Comparison of ENCODE assay signal across 8 mouse cellular contexts in the genomic region with DNA sequence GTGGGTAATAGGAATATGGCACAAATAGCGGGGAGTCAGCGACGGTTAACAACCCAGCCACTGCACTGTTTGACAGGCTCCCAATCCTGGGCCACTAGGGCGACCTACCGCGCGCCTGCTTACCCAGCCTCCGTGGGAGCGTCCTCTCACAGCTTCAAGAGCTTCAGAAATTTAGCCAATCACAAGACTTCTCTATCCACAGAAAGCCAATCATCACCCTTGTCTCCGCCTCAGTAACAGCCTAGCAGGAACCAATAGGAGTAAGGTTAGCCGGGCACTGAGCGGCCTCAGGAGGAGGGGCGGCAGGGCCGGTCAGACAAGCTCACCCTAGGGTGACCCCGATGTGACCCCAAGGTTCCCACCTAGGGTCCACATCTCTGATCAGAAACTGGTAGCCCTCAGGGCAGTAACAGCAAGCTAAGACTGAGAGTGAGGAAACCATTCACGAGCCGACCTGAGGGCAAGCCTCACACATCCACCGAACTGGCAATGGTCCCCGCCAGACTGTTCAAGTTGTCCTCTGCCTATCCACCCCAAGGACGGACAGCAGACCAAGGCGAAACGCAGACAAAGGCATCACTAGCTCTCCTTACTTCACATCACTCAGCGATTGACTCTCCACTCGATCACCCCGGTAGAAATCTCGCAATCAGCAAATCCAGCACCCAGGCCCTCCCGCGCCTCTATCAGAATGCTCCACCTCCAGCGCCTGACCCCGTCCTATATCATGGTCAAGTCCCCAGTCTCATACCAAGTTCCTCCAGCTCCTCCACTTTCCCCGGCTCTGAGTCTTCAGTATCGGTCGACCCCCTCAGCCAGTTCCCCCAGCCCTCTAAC. TPM values are rescaled to one million over a fixed set of nuclear protein-coding genes. Genes with fewer than 3 reads are reported as not detected.
DNase-seq lines count a peak whose midpoint lies in the region; ATAC-seq and TF ChIP-seq lines count a peak whose summit lies in the region.

No protein-coding gene starts in this region.

- H3K4me1 ChIP-seq in embryonic facial prominence, embryonic 14.5 days (ENCODE audit: control insufficient read depth, insufficient read depth, low read length), result peaks cover 31% of the 10 kb centered on the region
- peaks cover 15% of the 10 kb centered on the region for H3K4me1 ChIP-seq in heart, adult 2 months (ENCODE audit: control insufficient read depth, insufficient read depth, low read length)
- peaks cover 29% of the 10 kb centered on the region for H3K4me1 ChIP-seq in kidney, adult 2 months (ENCODE audit: control insufficient read depth, insufficient read depth, low read length)
- H3K4me1 ChIP-seq in limb, embryonic 12.5 days (replicated peaks), result peaks cover 38% of the 10 kb centered on the region
- peaks cover 52% of the 10 kb centered on the region for H3K4me1 ChIP-seq in midbrain, embryonic 13.5 days (replicated peaks)

- TF ChIP-seq CTCF in heart, adult 2 months (IDR thresholded peaks at IDR 0.05), result peak; percentile 45
- 0 out of 2 replicates have a peak, but pooled peaks have one; percentile 24 for TF ChIP-seq CTCF in kidney, adult 2 months (conservative IDR thresholded peaks at IDR 0.05; ENCODE audit: insufficient read depth, insufficient read length, low read depth, low read length)

- peak; percentile 82 for ATAC-seq in embryonic facial prominence, embryonic 14.5 days (ENCODE audit: low read depth)
- ATAC-seq in limb, embryonic 12.5 days (ENCODE audit: insufficient number of reproducible peaks, insufficient read depth, low FRiP score, low TSS enrichment, low read depth), result peak; percentile 33
- ATAC-seq in midbrain, embryonic 13.5 days, result peak; percentile 68

- H3K4me2 ChIP-seq in embryonic facial prominence, embryonic 14.5 days (ENCODE audit: low read depth, low read length), result peak overlapping the region; percentile 92
- peak overlapping the region; percentile 99 for H3K4me2 ChIP-seq in limb, embryonic 12.5 days
- H3K4me2 ChIP-seq in midbrain, embryonic 13.5 days (replicated peaks), result peak overlapping the region; percentile 96

- H3K4me3 ChIP-seq in embryonic facial prominence, embryonic 14.5 days (ENCODE audit: low read depth, low read length), result peak overlapping the region; percentile 77
- peak overlapping the region; percentile 80 for H3K4me3 ChIP-seq in heart, adult 2 months
- peak overlapping the region; percentile 64 for H3K4me3 ChIP-seq in kidney, adult 2 months (ENCODE audit: insufficient read depth, low read depth, low read length)
- peak overlapping the region; percentile 79 for H3K4me3 ChIP-seq in limb, embryonic 12.5 days (replicated peaks)
- H3K4me3 ChIP-seq in midbrain, embryonic 13.5 days (replicated peaks), result peak overlapping the region; percentile 83

- H3K36me3 ChIP-seq in embryonic facial prominence, embryonic 14.5 days (ENCODE audit: control insufficient read depth, insufficient read depth, low read length), result peaks cover 62% of the 10 kb centered on the region
- H3K36me3 ChIP-seq in heart, adult 2 months (ENCODE audit: control insufficient read depth, insufficient read depth, low read length), result peaks cover 7% of the 10 kb centered on the region; the same call in 1 of the 2 replicates
- H3K36me3 ChIP-seq in kidney, adult 2 months (ENCODE audit: control insufficient read depth, insufficient read depth, low read length), result peaks cover 2% of the 10 kb centered on the region; the same call in 1 of the 2 replicates
- H3K36me3 ChIP-seq in limb, embryonic 12.5 days, result peaks cover 66% of the 10 kb centered on the region
- H3K36me3 ChIP-seq in midbrain, embryonic 13.5 days, result peaks cover 59% of the 10 kb centered on the region

- H3K27ac ChIP-seq in embryonic facial prominence, embryonic 14.5 days (replicated peaks; ENCODE audit: low read depth, low read length), result peak overlapping the region; percentile 97
- peak overlapping the region; percentile 90 for H3K27ac ChIP-seq in heart, adult 2 months
- H3K27ac ChIP-seq in kidney, adult 2 months (ENCODE audit: insufficient read depth, low read depth, low read length), result peak overlapping the region; percentile 88
- H3K27ac ChIP-seq in limb, embryonic 12.5 days, result peak overlapping the region; percentile 97
- peak overlapping the region; percentile 100 for H3K27ac ChIP-seq in midbrain, embryonic 13.5 days

- peak overlapping the region; percentile 90 for H3K9ac ChIP-seq in embryonic facial prominence, embryonic 14.5 days (ENCODE audit: low read depth, low read length)
- peak overlapping the region; percentile 84 for H3K9ac ChIP-seq in heart, adult 2 months (ENCODE audit: low read depth, low read length)
- H3K9ac ChIP-seq in limb, embryonic 12.5 days (replicated peaks), result peak overlapping the region; percentile 82
- H3K9ac ChIP-seq in midbrain, embryonic 13.5 days (replicated peaks), result peak overlapping the region; percentile 99

- no peaks in the 10 kb centered on the region for H3K79me2 ChIP-seq in heart, adult 2 months (replicated peaks; ENCODE audit: control insufficient read depth, insufficient read depth, low read length)

- intact Hi-C loops in heart, adult 2 months (cut with DNase I), result loop anchor here (10.0 kb wide), 1 partner anchor 304 kb away; no protein-coding TSS in a partner anchor

- under 1% methylated on average over 32 of the region's 33 CpGs for WGBS in embryonic facial prominence, embryonic 14.5 days
- WGBS in heart, adult 2 months, result under 1% methylated on average over 33 of the region's 33 CpGs
- under 1% methylated on average over 33 of the region's 33 CpGs for WGBS in kidney, adult 2 months
- under 1% methylated on average over 33 of the region's 33 CpGs for WGBS in limb, embryonic 12.5 days
- under 1% methylated on average over 33 of the region's 33 CpGs for WGBS in midbrain, embryonic 13.5 days

- 0 out of 2 replicates have a peak, but pooled peaks have one; percentile 10 for TF ChIP-seq EP300 in heart, adult 2 months (IDR thresholded peaks at IDR 0.05; ENCODE audit: insufficient read depth, low read depth, low read length)

- H3K27me3 ChIP-seq in embryonic facial prominence, embryonic 14.5 days (replicated peaks; ENCODE audit: control insufficient read depth, insufficient read depth, low read length), result no peaks in the 10 kb centered on the region
- no peaks in the 10 kb centered on the region for H3K27me3 ChIP-seq in heart, adult 2 months (ENCODE audit: control insufficient read depth, insufficient read depth, low read length)
- no peaks in the 10 kb centered on the region for H3K27me3 ChIP-seq in kidney, adult 2 months (replicated peaks; ENCODE audit: control insufficient read depth, insufficient read depth, low read length)
- no peaks in the 10 kb centered on the region for H3K27me3 ChIP-seq in limb, embryonic 12.5 days
- no peaks in the 10 kb centered on the region for H3K27me3 ChIP-seq in midbrain, embryonic 13.5 days

- no peaks in the 10 kb centered on the region for H3K9me3 ChIP-seq in embryonic facial prominence, embryonic 14.5 days (ENCODE audit: control insufficient read depth, low read length)
- H3K9me3 ChIP-seq in limb, embryonic 12.5 days, result no peaks in the 10 kb centered on the region
- H3K9me3 ChIP-seq in midbrain, embryonic 13.5 days, result no peaks in the 10 kb centered on the region

- TF ChIP-seq POLR2A in heart, adult 2 months (IDR thresholded peaks at IDR 0.05; ENCODE audit: insufficient read depth, low read depth, low read length), result peak; percentile 76
- TF ChIP-seq POLR2A in kidney, adult 2 months (IDR thresholded peaks at IDR 0.05; ENCODE audit: low read depth, low read length), result peak; percentile 30

- peak; percentile 88 for DNase-seq in 3134 (ENCODE audit: extremely low read depth, insufficient read length, low spot score)
- DNase-seq in adrenal gland, postnatal 10 days, result peak; percentile 86
- DNase-seq in embryonic facial prominence, embryonic 14.5 days (ENCODE audit: low spot score), result peak; percentile 97
- DNase-seq in heart, adult 2 months, result peak; percentile 84 to 91
- peak; percentile 97 for DNase-seq in kidney, adult 2 months
- peak; percentile 65 to 71 for DNase-seq in spleen, adult 18-20 months

RNA-seq across cellular contexts. Expression of gene Kdm6b, which starts 4.7 kb away (rescaled TPM):
- total RNA-seq in adrenal gland, postnatal 10 days (2021), result 10 to 100 TPM; 49.0 to 53.4 TPM
- polyA plus RNA-seq in embryonic facial prominence, embryonic 14.5 days (2014; fragmentation: Nextera tagmentation; extraction: Ambion mirVana), result 24.2 and 24.3 TPM in 2 replicates
- 10 to 100 TPM; 19.7 to 27.8 TPM for total RNA-seq in heart, adult 2 months (2021)
- polyA plus RNA-seq in heart, adult 2 months (2012; rRNA removed), result 6.5 and 8.6 TPM in 2 replicates
- polyA plus RNA-seq in kidney, adult 2 months (2012; rRNA removed), result 8.8 and 10.5 TPM in 2 replicates
- 45.4 and 49.1 TPM in 2 replicates for polyA plus RNA-seq in limb, embryonic 12.5 days (2016; fragmentation: Nextera tagmentation; extraction: Ambion mirVana)
- 54.9 and 59.2 TPM in 2 replicates for polyA plus RNA-seq in midbrain, embryonic 13.5 days (2015; fragmentation: Nextera tagmentation; extraction: Ambion mirVana)

RNA-seq across cellular contexts. Expression of gene Tmem88, which starts 10.7 kb away (rescaled TPM):
- total RNA-seq in adrenal gland, postnatal 10 days (2021), result 10 to 100 TPM; 29.1 to 33.0 TPM
- 19.2 and 21.0 TPM in 2 replicates for polyA plus RNA-seq in embryonic facial prominence, embryonic 14.5 days (2014; fragmentation: Nextera tagmentation; extraction: Ambion mirVana)
- total RNA-seq in heart, adult 2 months (2021), result 10 to 100 TPM; 20.4 to 21.4 TPM
- polyA plus RNA-seq in heart, adult 2 months (2012; rRNA removed), result 61.4 and 66.4 TPM in 2 replicates
- 25.4 and 25.8 TPM in 2 replicates for polyA plus RNA-seq in kidney, adult 2 months (2012; rRNA removed)
- polyA plus RNA-seq in limb, embryonic 12.5 days (2016; fragmentation: Nextera tagmentation; extraction: Ambion mirVana), result 24.2 and 25.4 TPM in 2 replicates
- polyA plus RNA-seq in midbrain, embryonic 13.5 days (2015; fragmentation: Nextera tagmentation; extraction: Ambion mirVana), result 4.9 and 7.0 TPM in 2 replicates

RNA-seq across cellular contexts. Expression of gene Cyb5d1, which starts 13.3 kb away (rescaled TPM):
- total RNA-seq in adrenal gland, postnatal 10 days (2021), result 10 to 100 TPM; 32.4 to 38.9 TPM
- 23.8 and 24.2 TPM in 2 replicates for polyA plus RNA-seq in embryonic facial prominence, embryonic 14.5 days (2014; fragmentation: Nextera tagmentation; extraction: Ambion mirVana)
- 10 to 100 TPM; 27.9 to 32.1 TPM for total RNA-seq in heart, adult 2 months (2021)
- polyA plus RNA-seq in heart, adult 2 months (2012; rRNA removed), result 19.9 and 29.8 TPM in 2 replicates
- polyA plus RNA-seq in kidney, adult 2 months (2012; rRNA removed), result 26.6 and 27.9 TPM in 2 replicates
- 42.5 and 42.6 TPM in 2 replicates for polyA plus RNA-seq in limb, embryonic 12.5 days (2016; fragmentation: Nextera tagmentation; extraction: Ambion mirVana)
- 41.8 and 47.7 TPM in 2 replicates for polyA plus RNA-seq in midbrain, embryonic 13.5 days (2015; fragmentation: Nextera tagmentation; extraction: Ambion mirVana)

RNA-seq across cellular contexts. Expression of gene Naa38, which starts 13.5 kb away (rescaled TPM):
- 100 to 1,000 TPM; 124 to 138 TPM for total RNA-seq in adrenal gland, postnatal 10 days (2021)
- 160 and 177 TPM in 2 replicates for polyA plus RNA-seq in embryonic facial prominence, embryonic 14.5 days (2014; fragmentation: Nextera tagmentation; extraction: Ambion mirVana)
- 100 to 1,000 TPM; 102 to 113 TPM for total RNA-seq in heart, adult 2 months (2021)
- 128 and 145 TPM in 2 replicates for polyA plus RNA-seq in heart, adult 2 months (2012; rRNA removed)
- 251 and 317 TPM in 2 replicates for polyA plus RNA-seq in kidney, adult 2 months (2012; rRNA removed)
- polyA plus RNA-seq in limb, embryonic 12.5 days (2016; fragmentation: Nextera tagmentation; extraction: Ambion mirVana), result 126 and 136 TPM in 2 replicates
- polyA plus RNA-seq in midbrain, embryonic 13.5 days (2015; fragmentation: Nextera tagmentation; extraction: Ambion mirVana), result 92.2 and 105 TPM in 2 replicates

RNA-seq across cellular contexts. Expression of gene Chd3, which starts 39.6 kb away (rescaled TPM):
- total RNA-seq in adrenal gland, postnatal 10 days (2021), result 100 to 1,000 TPM in 1 of 2 experiments, 10 to 100 TPM in 1; 93.8 to 128 TPM
- 68.9 and 73.3 TPM in 2 replicates for polyA plus RNA-seq in embryonic facial prominence, embryonic 14.5 days (2014; fragmentation: Nextera tagmentation; extraction: Ambion mirVana)
- 10 to 100 TPM; 18.3 to 20.2 TPM for total RNA-seq in heart, adult 2 months (2021)
- 20.3 and 22.2 TPM in 2 replicates for polyA plus RNA-seq in heart, adult 2 months (2012; rRNA removed)
- polyA plus RNA-seq in kidney, adult 2 months (2012; rRNA removed), result 168 and 175 TPM in 2 replicates
- 121 and 124 TPM in 2 replicates for polyA plus RNA-seq in limb, embryonic 12.5 days (2016; fragmentation: Nextera tagmentation; extraction: Ambion mirVana)
- 83.5 and 91.9 TPM in 2 replicates for polyA plus RNA-seq in midbrain, embryonic 13.5 days (2015; fragmentation: Nextera tagmentation; extraction: Ambion mirVana)

Comparison
In these comparisons a context has a peak if more than half of its experiments do, and no peak if none do; other contexts are left out.
1. Peak in every context shown above with its lines: DNase-seq, ATAC-seq, H3K4me3 ChIP-seq and H3K27ac ChIP-seq.